Mouse (Mus musculus) lung, postnatal 36 days (tissue): ENCODE data around the gene Syde1.
"Not testable (repeated sequence)": the region's sequence is repeated elsewhere in the genome, so short reads cannot be mapped to it uniquely, and the experiment has no call there.

ENCODE experiments used
- DNase-seq: peaks from one replicate; pipeline ENCODE4 v3.0.0; 2022; ENCODE audit warnings: mixed read lengths

Syde1 gene

DNA sequence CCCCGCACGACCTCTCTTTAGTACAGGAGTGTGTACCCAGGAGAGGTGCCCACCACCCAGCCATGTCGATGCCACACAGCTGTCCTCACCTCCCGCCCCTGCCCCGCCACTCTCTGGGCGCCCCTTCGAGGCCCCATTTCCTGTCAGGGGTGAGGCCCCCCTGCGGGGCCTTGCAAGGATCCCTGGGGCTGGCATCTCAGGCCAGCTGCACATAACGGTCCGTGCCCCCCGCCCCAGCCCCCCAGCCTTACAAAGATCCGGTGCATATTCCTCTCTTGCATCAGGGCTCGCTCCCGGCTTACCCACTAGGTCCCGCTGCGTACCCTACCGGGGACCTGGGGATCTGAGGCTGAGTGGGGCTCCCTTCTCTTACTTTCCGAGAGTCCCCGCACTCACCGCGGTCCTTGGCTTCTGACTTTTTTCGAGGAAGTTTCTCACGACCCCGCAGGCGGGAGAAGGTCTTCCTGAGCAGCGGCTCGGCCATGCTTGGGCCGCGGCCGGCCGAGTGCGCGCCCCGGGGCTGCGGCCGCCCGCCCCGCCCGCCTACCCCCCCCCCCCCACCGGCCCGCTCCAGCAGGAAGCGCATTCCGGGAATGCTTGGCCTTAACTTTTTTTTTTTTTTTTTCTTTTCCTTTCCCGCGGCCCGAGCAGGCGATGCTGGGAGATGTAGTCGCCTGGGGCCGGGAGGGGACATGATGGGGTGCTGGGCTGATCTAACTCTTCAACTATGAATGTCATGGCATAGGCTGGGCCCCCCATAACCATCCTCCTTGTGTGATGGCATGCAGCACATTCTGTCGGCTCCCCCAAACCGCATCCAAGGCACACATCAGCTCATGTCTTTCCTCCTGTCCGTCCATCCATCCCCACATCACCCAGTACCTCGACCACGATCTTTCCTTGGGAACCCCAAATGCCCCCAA is at the start of gene Syde1:
Gene Syde1, minus strand, starts transcription at position 559 of the 923 bp plus-strand sequence.
- DNase-seq = peak; percentile 69

DNA sequence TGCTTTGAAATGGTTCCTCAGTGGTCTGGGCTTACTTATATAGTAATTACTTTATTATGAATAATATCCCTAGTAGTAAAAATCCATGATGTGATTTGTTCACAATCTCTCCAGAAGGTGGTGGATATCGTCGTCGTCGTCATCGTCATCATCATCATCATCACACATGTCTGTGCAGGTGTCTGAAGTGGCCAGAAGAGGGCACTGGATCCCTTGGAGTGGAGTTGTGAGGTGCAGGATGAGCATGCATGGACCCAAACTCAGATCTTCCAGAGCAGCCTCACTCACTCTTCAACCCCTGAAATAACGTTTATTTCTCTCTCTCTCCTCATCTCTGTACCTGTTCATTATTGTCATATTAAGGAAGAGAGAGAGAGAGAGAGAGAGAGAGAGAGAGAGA is 40.5 kb upstream of the Syde1 start:
- peak; percentile 7 for DNase-seq

DNA sequence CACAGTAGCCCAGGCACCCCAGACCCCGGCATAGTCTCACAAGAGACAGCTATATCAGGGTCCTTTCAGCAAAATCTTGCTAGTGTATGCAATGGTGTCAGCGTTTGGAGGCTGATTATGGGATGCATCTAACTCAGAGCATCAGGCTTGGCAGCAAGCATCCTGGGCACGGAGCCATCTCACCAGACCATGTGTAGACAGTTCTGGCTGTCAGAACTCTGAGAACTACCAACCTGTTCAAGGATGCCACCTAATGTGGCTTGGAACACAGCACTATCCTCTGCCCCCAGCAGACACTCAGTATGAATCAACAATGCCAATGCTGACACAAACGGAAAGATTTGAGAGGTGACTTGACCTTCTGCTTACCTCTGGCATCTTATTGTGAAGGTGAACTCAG is 38.4 kb upstream of the Syde1 start:
- DNase-seq = no peak

DNA sequence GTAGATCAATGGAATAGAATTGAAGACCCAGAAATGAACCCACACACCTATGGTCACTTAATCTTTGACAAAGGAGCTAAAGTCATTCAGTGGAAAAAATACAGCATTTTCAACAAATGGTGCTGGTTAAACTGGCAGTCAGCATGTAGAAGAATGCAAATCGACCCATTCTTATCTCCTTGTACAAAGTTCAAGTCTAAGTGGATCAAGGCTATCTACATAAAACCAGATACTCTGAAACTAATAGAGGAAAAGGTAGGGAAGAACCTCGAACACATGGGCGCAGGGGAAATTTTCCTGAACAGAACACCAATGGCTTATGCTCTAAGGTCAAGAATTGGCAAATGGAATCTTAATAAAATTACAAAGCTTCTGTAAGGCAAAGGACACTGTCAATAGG is 31.4 kb upstream of the Syde1 start:
- DNase-seq = not testable (repeated sequence)

DNA sequence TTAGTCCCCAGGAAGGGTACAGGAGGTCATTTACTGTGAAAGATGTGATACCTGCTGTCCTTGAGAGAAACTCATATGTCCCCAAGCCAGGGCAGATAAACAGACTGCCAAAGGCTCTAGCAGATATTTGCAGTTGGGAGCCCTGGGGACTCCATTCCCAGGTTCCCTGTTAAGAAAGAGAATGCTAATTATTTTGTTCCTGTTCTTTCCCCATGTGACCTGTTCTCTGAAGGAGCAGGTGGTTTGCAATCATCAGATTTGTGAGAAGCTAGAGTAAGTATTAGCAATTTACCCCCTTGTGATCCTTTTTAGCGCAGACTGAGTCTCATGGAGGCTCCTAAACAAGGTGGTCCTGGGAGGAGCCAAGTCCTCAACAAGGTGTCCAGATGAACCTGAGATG is 26.2 kb upstream of the Syde1 start, which contains the start of gene Olfr1357:
Gene Olfr1357, minus strand, starts transcription at position 101 of the 400 bp plus-strand sequence.
- DNase-seq = no peak

DNA sequence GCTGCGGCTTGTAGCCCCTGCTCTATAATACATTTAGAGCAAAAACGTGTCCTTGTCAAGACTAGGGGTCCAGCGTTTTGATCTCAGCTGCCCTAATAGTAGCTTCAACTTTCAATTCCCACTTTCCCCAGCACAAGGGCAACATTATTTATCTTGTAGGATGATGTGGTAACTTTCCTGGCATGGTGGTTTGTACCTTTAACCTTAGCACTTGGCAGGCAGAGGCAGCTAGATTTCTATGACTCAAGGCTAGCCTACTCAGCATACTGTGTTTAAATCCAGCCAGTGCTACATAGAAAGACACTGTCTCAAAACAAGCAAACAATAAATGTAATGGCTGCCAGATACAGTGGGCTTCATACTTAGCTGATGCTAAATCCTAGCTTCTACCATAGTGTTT is 15.8 kb upstream of the Syde1 start:
- no peak for DNase-seq

DNA sequence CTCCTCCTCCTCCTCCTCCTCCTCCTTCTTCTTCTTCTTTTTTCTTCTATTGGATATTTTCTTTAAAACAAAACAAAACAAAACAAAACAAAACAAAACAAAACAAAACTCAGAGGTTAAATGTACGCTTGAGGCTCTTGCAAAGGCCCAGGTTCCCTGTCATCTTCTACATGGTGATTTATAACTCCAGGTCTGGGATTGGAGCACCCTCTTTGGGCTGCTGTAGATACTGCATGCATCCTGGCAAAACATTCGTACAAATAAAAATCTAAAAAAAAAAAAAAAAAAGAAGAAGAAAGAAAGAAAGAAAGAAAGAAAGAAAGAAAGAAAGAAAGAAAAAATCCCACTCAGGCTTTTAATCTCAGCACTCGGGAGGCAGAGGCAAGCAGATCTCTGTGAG is 13.3 kb upstream of the Syde1 start:
- peak; percentile 72 for DNase-seq

DNA sequence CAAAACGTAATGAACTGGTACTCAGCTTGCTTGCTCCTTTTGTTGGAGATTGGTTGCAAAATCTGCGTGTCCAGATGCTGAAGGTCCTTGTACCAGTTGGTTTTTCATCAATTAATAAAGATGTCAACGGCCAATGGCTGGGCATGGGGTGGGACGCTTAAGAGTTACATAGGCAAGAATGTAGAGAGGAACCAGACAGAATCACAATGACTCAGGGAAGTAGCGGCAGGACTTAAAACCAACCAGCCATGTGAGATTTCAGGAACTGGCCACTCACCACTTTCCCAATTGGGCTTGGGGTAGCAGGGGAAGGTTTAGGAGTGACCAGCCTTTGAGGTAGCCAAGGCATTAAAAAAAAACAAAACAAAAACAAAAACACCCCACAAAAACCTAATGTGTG is 8.1 kb upstream of the Syde1 start:
- no peak for DNase-seq

DNA sequence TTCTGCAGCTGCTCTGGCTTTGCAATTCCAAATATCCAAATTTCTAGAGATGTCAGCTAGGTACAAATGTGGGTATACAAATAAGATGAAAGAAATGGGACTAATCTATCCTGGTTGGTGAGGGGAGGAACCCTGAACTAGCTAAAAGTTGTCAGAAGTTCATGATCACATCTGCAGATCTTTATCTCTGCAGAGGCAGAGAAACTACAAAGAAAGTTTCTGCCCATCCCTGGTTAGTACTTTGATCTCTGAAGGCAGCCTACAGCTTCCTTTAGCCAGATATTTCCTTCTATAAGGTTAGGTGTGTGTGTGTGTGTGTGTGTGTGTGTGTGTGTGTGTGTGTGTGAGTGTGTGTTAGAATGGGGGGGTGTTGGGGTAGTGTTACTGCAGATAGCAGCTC is 2.8 kb upstream of the Syde1 start:
- no peak for DNase-seq

DNA sequence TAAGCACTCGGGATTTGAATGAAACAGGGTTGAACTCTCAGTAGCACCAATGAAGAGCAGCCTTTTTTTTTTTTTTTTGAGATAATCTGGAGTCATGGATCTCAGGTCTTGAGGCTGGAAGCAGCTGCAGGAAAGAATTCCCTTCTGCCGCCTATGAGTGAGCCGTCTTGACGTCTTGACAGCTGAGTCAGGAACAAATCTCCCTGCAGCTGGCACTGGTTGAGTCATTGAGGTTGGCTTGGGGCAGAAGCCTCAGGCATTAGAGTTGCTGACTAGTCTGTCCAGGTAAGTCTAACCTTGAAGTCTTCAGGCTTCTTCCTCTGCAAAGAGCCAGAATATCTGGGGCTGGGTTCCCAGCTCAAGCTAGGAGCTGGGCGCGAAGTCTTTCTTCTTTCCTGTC is 2.4 kb upstream of the Syde1 start:
- no peak for DNase-seq

DNA sequence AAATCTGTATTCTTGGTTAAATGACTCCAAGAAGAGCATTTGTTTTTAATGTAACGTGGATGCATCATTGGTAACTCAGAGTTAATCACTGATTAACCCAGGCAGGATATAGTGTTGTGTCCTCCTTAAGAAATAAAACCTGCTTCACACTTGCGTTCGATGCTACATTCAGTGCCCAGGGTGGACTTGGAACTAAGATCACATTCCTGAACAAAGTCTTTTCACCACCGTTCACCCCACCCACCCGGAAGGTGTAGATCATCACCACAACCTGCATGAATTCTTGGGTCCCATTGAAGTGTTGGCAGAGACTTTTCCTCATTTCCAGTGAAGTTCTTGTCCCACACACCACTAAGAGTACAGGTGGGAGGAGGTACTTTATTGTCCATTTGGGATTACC is 2.0 kb upstream of the Syde1 start:
- DNase-seq = no peak

DNA sequence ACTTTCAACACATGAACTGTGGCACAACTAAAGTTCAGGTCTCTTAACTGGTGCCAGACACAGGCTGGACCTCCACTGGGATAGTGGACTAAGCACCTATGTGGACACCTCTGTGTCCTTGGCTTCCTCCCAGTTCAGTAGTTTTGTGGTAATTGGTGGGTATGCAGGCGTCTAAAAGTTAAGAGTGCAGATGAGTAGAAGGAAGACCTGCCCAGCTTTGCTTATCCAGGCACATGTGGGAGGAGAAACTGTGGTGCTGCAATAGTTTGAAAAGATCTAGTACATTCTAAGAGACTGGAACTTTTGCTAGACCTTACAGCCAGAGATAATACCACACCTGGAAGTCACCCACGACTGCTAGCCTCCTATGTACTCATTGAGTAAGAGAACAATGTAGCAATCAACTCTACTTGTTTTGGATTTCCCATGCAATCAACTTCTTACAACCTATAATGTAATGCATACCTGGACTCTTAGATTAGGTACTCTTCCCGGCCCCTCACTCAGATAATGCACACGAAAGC is 1.2 kb upstream of the Syde1 start:
- DNase-seq = no peak

DNA sequence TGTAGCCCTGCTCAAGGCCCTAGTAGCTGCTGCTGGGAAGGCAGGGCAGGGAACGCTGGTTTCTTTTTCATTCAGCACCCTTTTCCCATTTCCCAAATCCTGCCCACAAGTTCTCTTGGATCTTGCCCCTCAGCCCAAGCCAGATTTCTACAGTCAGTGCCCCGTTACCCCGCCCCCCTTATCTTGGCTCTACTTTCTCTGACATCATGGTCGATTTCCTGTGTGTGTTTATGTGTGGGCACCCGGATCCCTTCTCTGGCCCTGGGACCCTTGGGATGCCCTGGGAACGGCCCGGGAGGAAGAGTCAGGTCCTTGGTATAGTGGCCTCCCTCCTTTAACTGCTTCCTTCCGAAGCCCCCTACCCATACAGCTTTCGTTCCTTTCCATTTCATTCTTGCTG is 1.0 kb downstream of the Syde1 start:
- DNase-seq = peak; percentile 83

DNA sequence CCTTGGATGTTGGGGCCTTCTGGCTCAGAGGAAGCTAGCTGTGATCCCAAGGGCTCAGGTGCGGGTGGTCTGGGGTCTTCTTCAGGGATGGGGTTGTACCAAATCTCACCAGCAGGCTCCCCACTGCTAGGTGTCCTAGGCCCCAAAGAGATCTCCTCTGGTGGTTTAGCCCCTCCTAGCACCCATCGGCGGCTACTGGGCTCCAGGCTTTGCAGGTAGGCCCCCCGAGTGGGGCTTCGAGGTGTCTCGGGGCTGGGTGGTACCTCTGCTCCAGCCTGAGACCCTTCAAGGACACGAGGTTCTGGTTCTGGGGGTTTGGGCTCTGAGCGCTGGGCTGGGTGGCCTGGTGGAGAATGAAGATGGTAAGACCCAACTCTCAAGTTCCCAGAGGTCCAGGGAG is 1.9 kb downstream of the Syde1 start:
- DNase-seq = no peak

DNA sequence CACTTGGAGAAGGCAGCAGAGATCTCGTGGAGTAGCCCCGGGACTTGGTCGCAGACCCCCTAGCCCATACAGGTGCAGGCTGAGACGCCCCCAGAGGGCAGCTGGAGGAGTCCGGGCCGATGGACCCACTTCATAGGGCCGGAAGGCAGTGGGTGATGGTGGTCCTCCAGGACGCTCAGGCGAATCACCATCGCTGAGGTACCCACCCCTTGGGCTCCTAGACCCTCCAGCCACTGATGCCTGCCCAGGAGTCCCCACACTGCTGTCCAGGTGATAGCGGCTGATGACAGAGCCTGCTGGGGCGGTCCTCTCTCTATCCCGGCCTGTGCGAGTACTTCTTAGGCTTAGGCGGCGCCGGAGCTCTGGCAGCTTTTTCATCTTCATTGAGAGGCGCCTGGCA is 2.5 kb downstream of the Syde1 start:
- DNase-seq = no peak

DNA sequence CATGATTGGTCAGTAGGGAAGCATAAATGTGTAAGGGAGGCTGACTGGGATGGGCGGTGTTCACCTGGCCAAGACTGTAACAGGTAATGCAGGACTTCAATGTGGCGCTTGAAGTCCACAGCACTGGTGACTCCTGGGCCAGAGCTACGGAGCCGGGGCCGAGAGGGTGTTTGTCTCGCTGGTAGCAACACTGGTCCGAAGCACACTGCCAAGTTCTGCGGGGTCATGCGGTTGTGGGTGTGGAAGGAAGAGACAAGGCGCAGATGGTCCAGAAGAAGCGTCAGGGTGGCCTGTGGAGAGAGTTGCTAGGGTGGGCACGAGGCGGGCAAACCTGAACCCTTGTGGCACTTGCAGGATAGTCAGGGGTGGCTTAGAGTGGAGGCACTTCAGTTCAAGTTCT is 5.7 kb downstream of the Syde1 start:
- no peak for DNase-seq

DNA sequence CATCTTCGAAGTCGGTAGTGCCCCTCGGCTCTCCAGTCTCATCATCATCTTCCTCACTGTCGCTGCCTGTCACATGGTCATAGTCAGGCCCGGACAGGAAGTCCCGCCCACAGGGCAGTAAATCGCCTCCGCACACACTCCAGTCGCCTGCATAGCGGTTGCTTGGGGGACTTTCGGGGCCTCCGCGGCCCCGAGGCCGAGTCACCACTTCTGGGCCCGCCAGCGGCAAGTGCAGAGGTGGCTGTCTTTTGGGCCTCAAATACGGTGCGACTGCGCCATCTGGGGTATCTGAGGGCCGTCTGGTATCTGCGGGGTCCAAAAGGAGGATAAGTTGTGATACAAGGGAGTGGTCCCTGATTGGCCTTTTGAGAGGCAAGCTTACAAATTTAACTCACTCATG is 6.2 kb downstream of the Syde1 start:
- DNase-seq = no peak

DNA sequence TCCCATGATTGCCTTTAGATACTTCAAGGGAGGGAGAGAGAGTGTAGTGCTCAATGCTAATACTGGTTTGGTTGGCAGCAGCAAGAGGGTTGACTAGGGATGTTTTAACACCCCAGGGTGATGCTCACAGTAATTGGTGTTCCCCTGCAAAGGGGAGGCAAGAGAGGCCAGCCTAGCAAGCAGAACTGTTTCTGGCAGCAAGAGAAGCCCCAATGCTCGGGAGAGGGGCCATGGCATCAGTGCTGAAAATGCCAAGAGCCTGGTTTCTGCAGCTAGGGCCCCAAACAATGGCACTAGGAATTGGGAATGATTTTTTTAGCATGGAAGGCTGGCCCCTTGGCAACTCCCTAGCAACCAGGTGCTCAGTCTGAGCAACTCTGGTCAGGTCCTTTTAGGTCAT is 6.8 kb downstream of the Syde1 start:
- no peak for DNase-seq

DNA sequence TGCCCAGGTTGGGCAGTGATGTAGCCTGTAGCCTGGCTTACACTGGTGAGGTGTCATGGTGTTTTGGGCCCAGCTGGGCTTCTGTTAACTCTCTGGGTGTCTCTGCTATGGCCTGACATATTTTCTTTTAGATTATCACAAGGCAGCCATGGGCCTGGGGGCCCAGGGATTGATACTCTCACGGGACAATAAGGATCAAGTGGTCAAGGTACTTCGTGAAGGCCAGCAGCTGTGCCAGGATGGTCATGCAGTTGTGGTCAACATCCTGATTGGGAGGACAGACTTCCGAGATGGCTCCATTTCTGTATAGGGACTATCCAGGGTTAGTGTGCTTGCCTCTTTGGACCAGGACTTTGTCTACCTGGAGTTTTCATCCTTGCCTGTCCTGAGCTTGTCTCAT is 7.8 kb downstream of the Syde1 start:
- no peak for DNase-seq

DNA sequence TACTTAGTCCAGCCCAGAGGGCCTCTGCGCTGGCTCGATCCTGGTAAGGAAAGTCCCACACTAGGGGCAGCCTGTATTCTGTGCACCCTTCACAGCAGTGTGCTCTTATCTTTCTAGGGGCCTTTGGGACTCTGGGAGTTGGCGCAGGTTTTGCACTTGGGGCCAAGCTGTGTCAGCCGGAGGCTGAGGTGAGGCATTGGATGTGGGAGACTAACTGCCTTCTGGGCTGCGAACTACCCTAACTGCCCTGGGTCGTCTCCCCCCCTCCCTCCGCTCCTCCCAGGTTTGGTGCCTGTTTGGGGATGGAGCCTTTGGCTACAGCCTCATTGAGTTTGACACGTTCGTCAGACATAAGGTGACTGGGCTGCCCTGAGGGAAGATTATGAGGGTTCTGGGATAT is 8.4 kb downstream of the Syde1 start:
- no peak for DNase-seq

DNA sequence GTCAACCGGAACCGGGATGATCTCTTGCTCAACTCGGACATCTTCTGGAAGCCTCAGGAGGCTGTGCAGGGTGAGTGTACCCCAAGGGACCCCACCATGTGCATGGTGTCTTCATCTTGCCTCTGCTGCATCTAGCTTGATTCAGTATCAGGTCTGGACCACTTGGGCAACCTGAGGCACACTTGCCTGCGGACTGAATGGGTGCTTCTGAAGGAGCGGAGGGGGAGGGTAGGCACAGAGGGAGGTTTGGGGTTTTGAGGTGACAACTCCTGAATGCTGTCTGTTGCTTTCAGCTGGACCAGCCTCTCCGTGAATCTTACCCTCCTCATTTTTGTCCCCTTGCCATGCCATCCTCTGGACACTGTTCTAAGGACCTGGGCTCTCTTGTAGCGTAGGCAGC is 10.6 kb downstream of the Syde1 start:
- no peak for DNase-seq

DNA sequence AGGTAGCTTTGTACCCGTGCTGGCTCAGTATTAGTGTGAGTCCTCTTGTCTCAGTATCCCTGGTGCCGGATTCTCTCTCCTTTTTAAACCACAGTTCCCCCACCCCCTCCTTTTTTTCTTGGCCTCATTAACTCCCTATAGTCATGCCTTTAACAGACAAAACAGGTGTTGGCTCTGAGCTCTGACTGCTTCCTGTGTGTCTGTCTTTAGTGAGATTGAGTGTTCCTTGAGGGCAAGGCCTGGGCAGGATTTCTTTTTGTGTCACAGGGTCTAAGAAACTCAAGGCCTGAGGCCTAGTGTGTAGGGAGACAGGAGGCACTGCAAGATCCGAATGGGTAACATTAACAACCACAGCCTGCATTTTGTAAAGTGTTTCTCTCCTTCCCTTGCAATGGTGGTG is 13.6 kb downstream of the Syde1 start:
- DNase-seq = no peak

DNA sequence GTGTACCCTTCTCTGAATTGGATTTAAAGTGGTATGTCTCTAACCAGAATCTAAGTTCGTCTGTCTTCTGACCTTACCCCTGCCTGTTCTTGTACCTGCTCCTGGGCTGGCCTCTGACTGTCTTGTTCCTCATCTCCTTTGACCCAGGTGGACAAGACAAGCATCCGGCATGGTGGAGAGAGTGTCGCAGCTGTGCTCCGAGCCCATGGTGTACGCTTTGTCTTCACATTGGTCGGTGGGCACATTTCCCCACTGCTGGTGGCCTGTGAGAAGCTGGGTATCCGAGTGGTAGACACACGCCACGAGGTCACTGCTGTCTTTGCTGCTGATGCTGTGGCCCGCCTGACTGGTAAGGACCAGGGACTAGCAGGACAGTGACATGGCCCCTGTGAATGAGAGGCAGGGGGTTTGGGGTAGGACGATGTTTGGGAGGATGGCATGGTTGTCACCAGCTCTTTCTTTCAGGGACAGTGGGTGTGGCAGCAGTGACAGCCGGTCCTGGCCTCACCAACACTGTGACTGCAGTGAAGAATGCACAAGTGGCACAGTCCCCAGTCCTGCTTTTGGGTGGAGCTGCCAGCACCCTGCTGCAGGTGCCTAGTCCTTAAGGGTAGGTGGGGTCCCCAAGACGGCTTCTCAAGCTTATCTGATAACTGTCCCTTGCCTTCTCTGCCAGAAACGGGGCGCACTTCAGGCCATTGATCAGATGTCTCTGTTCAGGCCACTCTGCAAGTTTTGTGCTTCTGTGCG is 15.2 kb downstream of the Syde1 start:
- no peak for DNase-seq

DNA sequence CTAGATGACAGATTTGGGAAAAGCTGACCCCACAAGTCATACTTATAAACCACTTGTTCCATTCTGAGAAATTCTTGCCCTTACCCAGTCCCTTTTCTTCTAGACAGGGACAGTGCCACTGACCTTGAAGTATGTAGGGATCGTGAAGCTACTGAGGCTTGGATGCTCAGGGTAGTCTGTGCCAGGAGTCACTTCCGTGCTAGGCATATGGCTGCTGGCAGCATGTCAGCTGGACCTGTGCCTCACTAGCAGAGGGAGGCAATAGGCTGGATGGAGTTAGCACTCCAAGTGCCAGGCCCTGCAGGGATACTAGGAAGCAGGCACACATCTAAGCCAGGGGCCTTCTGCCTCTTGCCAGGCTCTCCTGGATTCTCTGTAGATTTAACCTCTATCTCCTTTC is 16.1 kb downstream of the Syde1 start:
- peak; percentile 48 for DNase-seq
